Mouse (Mus musculus) lung, postnatal 25 days (tissue): Measurements from ENCODE around the gene Kcnh1.

Source experiments
- DNase-seq: peaks from one replicate; pipeline ENCODE4 v3.0.0; 2022; ENCODE audit warnings: low spot score

The Kcnh1 gene

GRCm38 (mm10) chr1:192415813-192416212 lies 225.2 kb downstream of the Kcnh1 start:
- no peak for DNase-seq

- no peak for DNase-seq
These were observed 225.8 kb downstream of the Kcnh1 start for GRCm38 (mm10) chr1:192416241-192416821.

- no peak for DNase-seq
These were observed 228.6 kb downstream of the Kcnh1 start for GRCm38 (mm10) chr1:192419176-192419575.

- DNase-seq, result no peak
These were observed 231.0 kb downstream of the Kcnh1 start for GRCm38 (mm10) chr1:192421377-192422166.

GRCm38 (mm10) chr1:192431423-192431822 lies 240.8 kb downstream of the Kcnh1 start:
- no peak for DNase-seq

- DNase-seq, result no peak
These were observed 244.9 kb downstream of the Kcnh1 start for GRCm38 (mm10) chr1:192435503-192435902.

- DNase-seq, result no peak
These were observed 248.7 kb downstream of the Kcnh1 start for GRCm38 (mm10) chr1:192439151-192439837.

- no peak for DNase-seq
These were observed 252.3 kb downstream of the Kcnh1 start for GRCm38 (mm10) chr1:192442772-192443445.

GRCm38 (mm10) chr1:192443998-192444657 lies 253.6 kb downstream of the Kcnh1 start:
- no peak for DNase-seq

- peak; percentile 7 for DNase-seq
These were observed 254.3 kb downstream of the Kcnh1 start for GRCm38 (mm10) chr1:192444658-192445447.

- DNase-seq, result no peak
These were observed 255.6 kb downstream of the Kcnh1 start for GRCm38 (mm10) chr1:192446158-192446557.

- DNase-seq, result no peak
These were observed 257.1 kb downstream of the Kcnh1 start for GRCm38 (mm10) chr1:192447666-192448065.

GRCm38 (mm10) chr1:192448512-192448911 lies 257.9 kb downstream of the Kcnh1 start:
- no peak for DNase-seq

GRCm38 (mm10) chr1:192449572-192450351 lies 259.2 kb downstream of the Kcnh1 start:
- DNase-seq, result peak; percentile 4

- no peak for DNase-seq
These were observed 259.9 kb downstream of the Kcnh1 start for GRCm38 (mm10) chr1:192450425-192450824.

- DNase-seq, result no peak
These were observed 261.1 kb downstream of the Kcnh1 start for GRCm38 (mm10) chr1:192451722-192452121.

GRCm38 (mm10) chr1:192454501-192454900 lies 263.9 kb downstream of the Kcnh1 start:
- DNase-seq, result no peak

GRCm38 (mm10) chr1:192454981-192455380 lies 264.4 kb downstream of the Kcnh1 start:
- DNase-seq, result no peak

GRCm38 (mm10) chr1:192457037-192457436 lies 266.5 kb downstream of the Kcnh1 start:
- DNase-seq, result no peak

- DNase-seq, result no peak
These were observed 267.1 kb downstream of the Kcnh1 start for GRCm38 (mm10) chr1:192457526-192458206.
